Mouse (Mus musculus) midbrain, embryonic 11.5 days (tissue): Measurements from ENCODE around the gene Zfp775. TPM values are rescaled to one million over a fixed set of nuclear protein-coding genes. Genes with fewer than 3 reads are reported as not detected.

Experiments used
- ATAC-seq: fragments of 200-750 bp; cut with Nextera tagmentation; 2 replicates; pipeline ENCODE4 v1.8.0; 2017; ENCODE audit warnings: moderate TSS enrichment, moderate library complexity; ENCODE audit not compliant: low FRiP score
- DNase-seq: peaks from one replicate; pipeline ENCODE4 v3.0.0; 2015; ENCODE audit warnings: low spot score; ENCODE audit errors: missing footprints
- H3K27ac ChIP-seq: fragments of 300-500 bp; sonication (generic); 2 replicates; pipeline ENCODE4 v1.5.1; 2014; ENCODE audit warnings: low read depth, low read length
- H3K27me3 ChIP-seq: fragments of 300-500 bp; sonication (generic); 2 replicates; pipeline ENCODE4 v1.6.1; 2014; ENCODE audit warnings: mild to moderate bottlenecking, low read length, moderate library complexity, mixed read lengths; ENCODE audit not compliant: control insufficient read depth, insufficient read depth
- H3K36me3 ChIP-seq: fragments of 300-500 bp; sonication (generic); 2 replicates; pipeline ENCODE4 v1.6.1; 2014; ENCODE audit warnings: mild to moderate bottlenecking, low read length, moderate library complexity, mixed read lengths; ENCODE audit not compliant: control insufficient read depth, insufficient read depth
- H3K4me1 ChIP-seq: fragments of 300-500 bp; sonication (generic); 2 replicates; pipeline ENCODE4 v1.6.1; 2014; ENCODE audit warnings: low read length; ENCODE audit not compliant: control insufficient read depth, insufficient read depth
- H3K4me2 ChIP-seq: fragments of 300-500 bp; sonication (generic); 2 replicates; pipeline ENCODE4 v1.6.1; 2014; ENCODE audit warnings: mild to moderate bottlenecking, moderate library complexity
- H3K4me3 ChIP-seq: fragments of 300-500 bp; sonication (generic); 2 replicates; pipeline ENCODE4 v1.5.1; 2014; ENCODE audit warnings: low read depth, low read length
- H3K9ac ChIP-seq: fragments of 300-500 bp; sonication (generic); 2 replicates; pipeline ENCODE4 v1.6.1; 2014; ENCODE audit warnings: low read length
- H3K9me3 ChIP-seq: fragments of 300-500 bp; sonication (generic); 2 replicates; pipeline ENCODE4 v1.6.1; 2016; ENCODE audit warnings: low read length; ENCODE audit not compliant: control insufficient read depth
- WGBS: fragments of 180-500 bp; shearing (Covaris S2); extraction: QIAGEN DNeasy Blood & Tissue Kit; methylation state at CpG from one replicate; pipeline ENCODE4 v1.1.7; 2014; 5-methylcytosine and 5-hydroxymethylcytosine counted together
- polyA plus RNA-seq: library from polyadenylated mRNA; unstranded; fragments of >200 nt; fragmentation: Nextera tagmentation; extraction: Ambion mirVana; gene quantifications from 2 replicates; pipeline ENCODE4 v1.2.1, GENCODE M21; 2014

Gene Zfp775
- polyA plus RNA-seq, 1 experiment from 2014 or later = 9.3 TPM

- no peaks in the 10 kb centered on the region for H3K4me1 ChIP-seq
- H3K27me3 ChIP-seq = no peaks in the 10 kb centered on the region
- ATAC-seq (peak; percentile 44; the same call in 1 of the 2 replicates), DNase-seq (peak; percentile 95)
- H3K4me2 ChIP-seq = no peak overlapping the region
- H3K9ac ChIP-seq = no peak overlapping the region
- H3K36me3 ChIP-seq = no peaks in the 10 kb centered on the region
- no peak overlapping the region for H3K4me3 ChIP-seq
- no peaks in the 10 kb centered on the region for H3K9me3 ChIP-seq
- 69% methylated on average over 3 of the region's 3 CpGs for WGBS
- H3K27ac ChIP-seq = no peak overlapping the region
These were observed 19.8 kb upstream of the Zfp775 start for GRCm38 (mm10) chr6:48582037-48582436.

DNA sequence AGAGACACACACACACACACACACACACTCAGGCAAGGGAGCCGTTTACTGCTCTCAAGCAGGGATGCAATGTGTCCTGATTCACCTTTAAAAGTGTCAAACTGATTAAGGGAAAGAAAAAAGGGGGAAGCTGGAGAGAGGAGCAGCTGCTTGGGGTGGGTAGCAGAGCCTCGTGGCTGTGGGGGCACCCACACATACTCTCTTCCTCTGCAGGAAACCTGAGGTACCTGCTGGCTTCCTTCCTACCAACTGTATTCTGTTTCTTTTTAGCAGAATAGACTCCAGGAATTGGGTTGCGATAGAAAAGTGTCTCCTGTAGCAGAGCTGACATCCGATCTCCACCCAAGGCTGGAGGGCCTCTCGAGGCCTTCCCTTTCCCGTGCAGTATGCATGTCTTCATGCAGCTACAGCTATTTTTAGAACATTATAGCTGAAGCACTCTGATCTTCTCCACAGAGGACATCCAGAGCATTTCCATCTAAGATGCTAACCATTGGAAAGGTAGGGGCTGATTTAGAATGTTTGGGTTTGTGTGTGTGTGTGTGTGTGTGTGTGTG is 12.6 kb upstream of the Zfp775 start, which contains the start of gene Gm45021:
TSS of gene Gm45021 (plus strand) at position 417 of the 557 bp plus-strand sequence.
- Histone ChIP-seq H3K4me1 (peaks cover 4% of the 10 kb centered on the region), H3K4me2 (no peak within 1 kb of the TSS), H3K9me3 (no peaks in the 10 kb centered on the region), H3K27me3 (no peaks in the 10 kb centered on the region), H3K9ac (no peak within 1 kb of the TSS), H3K4me3 (no peak within 1 kb of the TSS), H3K36me3 (no peaks in the 10 kb centered on the region), H3K27ac (no peak within 1 kb of the TSS)
- ATAC-seq (no peak), DNase-seq (no peak)
- 80% methylated on average over 6 of the region's 6 CpGs for WGBS

- H3K9ac ChIP-seq = no peak overlapping the region
- no peak overlapping the region for H3K4me2 ChIP-seq
- DNase-seq (peak; percentile 6), ATAC-seq (no peak)
- no peak overlapping the region for H3K27ac ChIP-seq
- no peaks in the 10 kb centered on the region for H3K9me3 ChIP-seq
- no peak overlapping the region for H3K4me3 ChIP-seq
- H3K36me3 ChIP-seq = peaks cover 7% of the 10 kb centered on the region; the same call in 1 of the 2 replicates
- H3K27me3 ChIP-seq = no peaks in the 10 kb centered on the region
- H3K4me1 ChIP-seq = peaks cover 14% of the 10 kb centered on the region
- 89% methylated on average over 3 of the region's 3 CpGs for WGBS
These were observed 10.5 kb upstream of the Zfp775 start for GRCm38 (mm10) chr6:48591221-48591845.

GRCm38 (mm10) chr6:48591871-48592270 is 10.0 kb upstream of the Zfp775 start:
- WGBS = 91% methylated on average over 6 of the region's 6 CpGs
- H3K4me2 ChIP-seq = no peak overlapping the region
- no peak overlapping the region for H3K27ac ChIP-seq
- ATAC-seq (no peak), DNase-seq (peak; percentile 4)
- H3K36me3 ChIP-seq = peaks cover 12% of the 10 kb centered on the region
- no peaks in the 10 kb centered on the region for H3K9me3 ChIP-seq
- H3K4me3 ChIP-seq = no peak overlapping the region
- H3K27me3 ChIP-seq = no peaks in the 10 kb centered on the region
- no peak overlapping the region for H3K9ac ChIP-seq
- peaks cover 14% of the 10 kb centered on the region for H3K4me1 ChIP-seq

DNA sequence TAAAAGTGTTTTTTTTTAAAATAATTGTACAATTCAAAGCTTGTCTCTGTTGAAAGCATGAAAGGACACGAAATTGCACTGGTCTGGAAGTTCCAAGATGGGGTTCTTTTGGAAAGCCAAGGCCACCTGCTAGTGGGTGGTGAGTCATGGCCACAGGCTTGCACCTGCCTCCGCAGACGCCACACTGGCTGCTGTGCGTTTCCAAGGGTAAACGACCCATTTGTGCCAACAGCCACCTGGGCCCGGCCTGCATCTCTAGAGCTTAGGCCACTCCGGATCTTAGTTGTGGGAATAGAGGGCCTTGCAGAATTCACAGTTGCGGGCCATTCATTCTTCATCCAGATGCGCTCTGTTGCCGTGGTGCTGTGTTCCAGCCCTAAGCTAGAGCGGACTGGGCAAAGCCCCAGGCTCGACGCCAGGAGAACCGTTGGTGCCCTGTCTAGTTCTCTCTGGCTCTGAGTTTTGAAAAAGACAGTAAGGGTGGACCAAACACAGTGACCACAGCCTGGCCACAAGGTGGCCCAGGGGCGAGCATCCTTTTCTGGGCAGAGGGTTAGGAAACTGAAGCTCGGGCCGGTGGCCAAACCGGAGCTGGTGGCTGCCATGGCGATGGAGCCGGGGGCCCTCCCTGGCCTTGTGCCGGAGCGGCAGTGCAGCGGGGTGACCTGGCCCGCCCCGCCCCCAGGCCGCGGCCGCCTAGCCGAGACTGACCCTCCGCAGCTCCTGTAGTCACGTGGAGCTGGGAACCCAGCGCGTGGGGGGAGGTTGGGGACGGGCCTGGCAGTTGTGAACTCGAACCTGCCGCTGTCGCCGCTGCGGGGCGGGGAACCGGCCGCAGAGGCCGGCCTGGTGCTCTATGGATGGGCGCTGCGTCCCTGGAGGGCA is 8.5 kb upstream of the Zfp775 start, which contains the start of the genes Repin1 and Gm44965:
TSS of gene Repin1 (plus strand) at position 726 of the 885 bp plus-strand sequence.
TSS of gene Gm44965 (plus strand) at position 784 of the 885 bp plus-strand sequence.
- Histone ChIP-seq H3K27me3 (no peaks in the 10 kb centered on the region), H3K9ac (peak within 1 kb of the TSS; percentile 94), H3K4me2 (peak within 1 kb of the TSS; percentile 87), H3K9me3 (no peaks in the 10 kb centered on the region; the same call in 1 of the 2 replicates), H3K27ac (peak within 1 kb of the TSS; percentile 74), H3K36me3 (peaks cover 25% of the 10 kb centered on the region), H3K4me3 (peak within 1 kb of the TSS; percentile 92), H3K4me1 (peaks cover 14% of the 10 kb centered on the region)
- WGBS = 5% methylated on average over 45 of the region's 45 CpGs
- DNase-seq = peak; percentile 99
- peak; percentile 96 for ATAC-seq

DNA sequence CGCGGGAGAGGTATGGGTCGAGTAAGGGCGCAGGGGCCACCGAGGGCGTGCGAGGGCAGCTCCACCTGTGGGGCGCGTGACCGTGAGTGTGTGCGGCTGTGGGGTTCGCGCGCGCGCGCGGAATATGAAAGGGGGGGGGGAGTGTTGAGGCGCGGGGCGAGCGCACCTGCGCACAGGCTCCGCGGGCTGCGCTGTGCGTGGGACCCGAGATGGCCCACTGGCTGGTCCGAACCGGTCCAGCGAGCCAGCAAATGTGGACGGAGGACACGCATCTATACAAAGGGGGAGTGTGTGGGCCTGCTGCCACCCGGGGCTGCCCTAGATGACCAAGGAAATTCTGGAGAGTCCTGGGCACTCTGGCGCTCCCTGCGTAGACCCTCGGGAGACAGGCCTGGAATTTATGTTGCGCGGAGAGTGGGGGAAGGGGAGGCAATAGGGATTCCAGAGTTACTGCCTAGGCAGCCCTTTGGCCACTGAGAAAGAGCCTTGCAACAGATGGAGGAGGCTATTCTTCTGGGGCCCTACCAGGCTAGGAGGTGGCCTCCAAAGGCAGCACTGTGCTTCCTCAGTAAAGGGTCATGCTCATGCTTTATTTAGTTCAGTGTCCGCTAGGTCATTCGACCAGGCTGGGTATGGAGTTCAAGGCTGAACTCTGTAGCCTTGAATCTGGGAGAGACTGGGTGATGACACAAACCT is 7.7 kb upstream of the Zfp775 start:
- WGBS = 2% methylated on average over 38 of the region's 41 CpGs
- DNase-seq (peak; percentile 95), ATAC-seq (peak; percentile 67)
- no peaks in the 10 kb centered on the region for H3K27me3 ChIP-seq
- peak overlapping the region; percentile 87 for H3K4me2 ChIP-seq
- peaks cover 14% of the 10 kb centered on the region for H3K4me1 ChIP-seq
- H3K9ac ChIP-seq = peak overlapping the region; percentile 94
- H3K36me3 ChIP-seq = peaks cover 28% of the 10 kb centered on the region
- peak overlapping the region; percentile 74 for H3K27ac ChIP-seq
- H3K9me3 ChIP-seq = no peaks in the 10 kb centered on the region; the same call in 1 of the 2 replicates
- H3K4me3 ChIP-seq = peak overlapping the region; percentile 92

GRCm38 (mm10) chr6:48595278-48595677 is 6.6 kb upstream of the Zfp775 start:
- peak overlapping the region; percentile 94 for H3K9ac ChIP-seq
- H3K36me3 ChIP-seq = peaks cover 31% of the 10 kb centered on the region
- peak overlapping the region; percentile 92 for H3K4me3 ChIP-seq
- no peak overlapping the region for H3K27ac ChIP-seq
- H3K4me2 ChIP-seq = peak overlapping the region; percentile 87
- ATAC-seq (no peak), DNase-seq (no peak)
- WGBS = 38% methylated on average over 1 of the region's 1 CpGs
- H3K4me1 ChIP-seq = peaks cover 14% of the 10 kb centered on the region
- no peaks in the 10 kb centered on the region; the same call in 1 of the 2 replicates for H3K9me3 ChIP-seq
- no peaks in the 10 kb centered on the region for H3K27me3 ChIP-seq

DNA sequence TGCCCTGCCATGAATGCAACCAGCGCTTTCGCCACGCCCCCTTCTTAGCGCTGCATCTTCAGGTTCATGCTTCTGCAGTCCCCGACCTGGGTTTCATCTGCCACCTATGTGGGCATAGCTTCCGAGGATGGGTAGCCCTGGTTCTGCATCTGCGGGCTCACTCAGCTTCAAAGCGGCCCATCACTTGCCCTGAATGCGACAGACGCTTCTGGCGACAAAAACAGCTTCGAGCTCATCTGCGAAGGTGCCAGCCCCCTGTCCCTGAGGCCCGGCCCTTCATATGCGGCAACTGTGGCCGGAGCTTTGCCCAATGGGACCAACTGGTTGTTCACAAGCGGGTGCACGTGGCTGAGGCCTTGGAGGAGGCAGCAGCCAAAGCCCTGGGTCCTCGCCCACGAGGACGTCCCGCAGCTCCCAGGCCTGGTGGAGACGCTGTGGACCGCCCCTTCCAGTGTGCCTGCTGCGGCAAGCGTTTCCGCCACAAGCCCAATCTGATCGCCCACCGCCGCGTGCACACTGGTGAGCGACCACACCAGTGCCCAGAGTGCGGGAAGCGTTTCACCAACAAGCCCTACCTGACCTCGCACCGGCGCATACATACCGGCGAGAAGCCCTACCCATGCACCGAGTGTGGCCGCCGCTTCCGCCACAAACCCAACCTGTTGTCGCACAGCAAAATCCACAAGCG is 5.2 kb upstream of the Zfp775 start:
- ATAC-seq = no peak
- WGBS = 93% methylated on average over 45 of the region's 45 CpGs
- H3K36me3 ChIP-seq = peaks cover 31% of the 10 kb centered on the region

More for the DNA sequence above, 5.2 kb upstream of the Zfp775 start:
- no peak overlapping the region for H3K9ac ChIP-seq
- no peaks in the 10 kb centered on the region for H3K27me3 ChIP-seq
- no peaks in the 10 kb centered on the region; the same call in 1 of the 2 replicates for H3K9me3 ChIP-seq
- DNase-seq = peak; percentile 70
- no peak overlapping the region for H3K4me2 ChIP-seq
- no peak overlapping the region for H3K4me3 ChIP-seq
- H3K4me1 ChIP-seq = peaks cover 19% of the 10 kb centered on the region
- H3K27ac ChIP-seq = no peak overlapping the region
